Mouse (Mus musculus) stomach, embryonic 16.5 days (tissue): Measurements from ENCODE around the gene Cdk20. TPM values are rescaled to one million over a fixed set of nuclear protein-coding genes. Genes with fewer than 3 reads are reported as not detected.

ENCODE experiments used
- ATAC-seq: fragments of 200-750 bp; cut with Nextera tagmentation; 2 replicates; pipeline ENCODE4 v1.8.0; 2017; ENCODE audit warnings: moderate number of reproducible peaks, moderate TSS enrichment; ENCODE audit not compliant: insufficient read depth, low FRiP score
- H3K27ac ChIP-seq: fragments of 300-500 bp; sonication (generic); 2 replicates; pipeline ENCODE4 v1.5.1; 2014; ENCODE audit warnings: low read length
- H3K27me3 ChIP-seq: fragments of 300-500 bp; sonication (generic); 2 replicates; pipeline ENCODE4 v1.6.1; 2014; ENCODE audit warnings: low read length, control low read depth, mixed read lengths; ENCODE audit not compliant: control insufficient read depth, insufficient read depth
- H3K36me3 ChIP-seq: fragments of 300-500 bp; sonication (generic); 2 replicates; pipeline ENCODE4 v1.6.1; 2014; ENCODE audit warnings: low read length; ENCODE audit not compliant: control insufficient read depth, insufficient read depth
- H3K4me1 ChIP-seq: fragments of 300-500 bp; sonication (generic); 2 replicates; pipeline ENCODE4 v1.6.1; 2014; ENCODE audit warnings: low read length, control low read depth, mixed read lengths; ENCODE audit not compliant: control insufficient read depth, insufficient read depth
- H3K4me2 ChIP-seq: fragments of 300-500 bp; sonication (generic); 2 replicates; pipeline ENCODE4 v1.6.1; 2014; ENCODE audit warnings: low read depth, low read length, mixed read lengths
- H3K4me3 ChIP-seq: fragments of 300-500 bp; sonication (generic); replicated peaks from 2 replicates; pipeline ENCODE4 v1.5.1; 2014; ENCODE audit warnings: mild to moderate bottlenecking, low read length
- H3K9ac ChIP-seq: fragments of 300-500 bp; sonication (generic); 2 replicates; pipeline ENCODE4 v1.6.1; 2014; ENCODE audit warnings: low read length
- H3K9me3 ChIP-seq: fragments of 300-500 bp; sonication (generic); replicated peaks from 2 replicates; pipeline ENCODE4 v1.6.1; 2016; ENCODE audit warnings: low read length, control low read depth; ENCODE audit not compliant: control insufficient read depth
- WGBS: fragments of 180-500 bp; shearing (Covaris S2); extraction: QIAGEN DNeasy Blood & Tissue Kit; methylation state at CpG from one replicate; pipeline ENCODE4 v1.1.7; 2014; 5-methylcytosine and 5-hydroxymethylcytosine counted together
- polyA plus RNA-seq: library from polyadenylated mRNA; unstranded; fragments of >200 nt; fragmentation: Nextera tagmentation; extraction: Ambion mirVana; gene quantifications from 2 replicates; pipeline ENCODE4 v1.2.1, GENCODE M21; 2015

Gene Cdk20
- polyA plus RNA-seq, 1 experiment from 2014 or later, result 10.1 TPM

- H3K27ac ChIP-seq, result no peak overlapping the region
- H3K4me3 ChIP-seq, result no peak overlapping the region
- 84% methylated on average over 10 of the region's 10 CpGs for whole genome bisulfite sequencing
- H3K9ac ChIP-seq, result no peak overlapping the region
- H3K9me3 ChIP-seq, result no peaks in the 10 kb centered on the region
- H3K27me3 ChIP-seq, result no peaks in the 10 kb centered on the region
- no peak overlapping the region for H3K4me2 ChIP-seq
- H3K36me3 ChIP-seq, result no peaks in the 10 kb centered on the region
- no peak for ATAC-seq
- peaks cover 4% of the 10 kb centered on the region; the same call in 1 of the 2 replicates for H3K4me1 ChIP-seq
These were observed 29.6 kb upstream of the Cdk20 start for GRCm38 (mm10) chr13:64402504-64402949.

GRCm38 (mm10) chr13:64402951-64403460 is 29.1 kb upstream of the Cdk20 start:
- Histone ChIP-seq H3K4me3 (no peak overlapping the region), H3K4me1 (peaks cover 4% of the 10 kb centered on the region; the same call in 1 of the 2 replicates), H3K9ac (no peak overlapping the region), H3K9me3 (no peaks in the 10 kb centered on the region), H3K36me3 (no peaks in the 10 kb centered on the region), H3K27me3 (no peaks in the 10 kb centered on the region), H3K4me2 (no peak overlapping the region), H3K27ac (no peak overlapping the region)
- no peak for ATAC-seq
- WGBS, result 89% methylated on average over 8 of the region's 8 CpGs

- ATAC-seq, result no peak
- 59% methylated on average over 3 of the region's 3 CpGs for WGBS
- Histone ChIP-seq H3K9me3 (no peaks in the 10 kb centered on the region), H3K9ac (no peak overlapping the region), H3K36me3 (no peaks in the 10 kb centered on the region), H3K27ac (no peak overlapping the region), H3K4me3 (no peak overlapping the region), H3K27me3 (no peaks in the 10 kb centered on the region), H3K4me1 (peaks cover 4% of the 10 kb centered on the region; the same call in 1 of the 2 replicates), H3K4me2 (no peak overlapping the region)
These were observed 28.6 kb upstream of the Cdk20 start for GRCm38 (mm10) chr13:64403519-64403918.

GRCm38 (mm10) chr13:64405550-64405949 is 26.6 kb upstream of the Cdk20 start:
- Histone ChIP-seq H3K9me3 (no peaks in the 10 kb centered on the region), H3K27ac (no peak overlapping the region), H3K4me1 (peaks cover 4% of the 10 kb centered on the region; the same call in 1 of the 2 replicates), H3K4me3 (no peak overlapping the region), H3K36me3 (no peaks in the 10 kb centered on the region), H3K27me3 (no peaks in the 10 kb centered on the region), H3K9ac (no peak overlapping the region), H3K4me2 (no peak overlapping the region)
- no peak for ATAC-seq
- 66% methylated on average over 6 of the region's 6 CpGs for WGBS

GRCm38 (mm10) chr13:64407992-64408391 is 24.1 kb upstream of the Cdk20 start:
- H3K27me3 ChIP-seq, result no peaks in the 10 kb centered on the region
- WGBS, result 88% methylated on average over 5 of the region's 5 CpGs

GRCm38 (mm10) chr13:64410604-64411003 is 21.5 kb upstream of the Cdk20 start:
- H3K9me3 ChIP-seq, result no peaks in the 10 kb centered on the region
- no peaks in the 10 kb centered on the region for H3K4me1 ChIP-seq
- no peak overlapping the region for H3K4me3 ChIP-seq
- no peak overlapping the region for H3K9ac ChIP-seq
- H3K27ac ChIP-seq, result no peak overlapping the region
- H3K4me2 ChIP-seq, result no peak overlapping the region
- WGBS, result 61% methylated on average over 5 of the region's 5 CpGs
- H3K36me3 ChIP-seq, result no peaks in the 10 kb centered on the region
- ATAC-seq, result 0 out of 2 replicates have a peak, but pooled peaks have one; percentile 47
- H3K27me3 ChIP-seq, result no peaks in the 10 kb centered on the region

More at GRCm38 (mm10) chr13:64407992-64408391, 24.1 kb upstream of the Cdk20 start:
- H3K4me1 ChIP-seq, result no peaks in the 10 kb centered on the region
- no peak for ATAC-seq
- no peak overlapping the region for H3K9ac ChIP-seq
- H3K27ac ChIP-seq, result no peak overlapping the region
- no peak overlapping the region for H3K4me2 ChIP-seq
- H3K36me3 ChIP-seq, result no peaks in the 10 kb centered on the region
- no peaks in the 10 kb centered on the region for H3K9me3 ChIP-seq
- H3K4me3 ChIP-seq, result no peak overlapping the region

GRCm38 (mm10) chr13:64411282-64411681 is 20.8 kb upstream of the Cdk20 start:
- Histone ChIP-seq H3K9me3 (no peaks in the 10 kb centered on the region), H3K27me3 (no peaks in the 10 kb centered on the region), H3K4me3 (no peak overlapping the region), H3K9ac (no peak overlapping the region), H3K4me1 (no peaks in the 10 kb centered on the region), H3K36me3 (no peaks in the 10 kb centered on the region), H3K4me2 (no peak overlapping the region), H3K27ac (no peak overlapping the region)
- WGBS, result 73% methylated on average over 2 of the region's 2 CpGs
- ATAC-seq, result no peak

GRCm38 (mm10) chr13:64412752-64413257 is 19.3 kb upstream of the Cdk20 start:
- Histone ChIP-seq H3K4me1 (peaks cover 4% of the 10 kb centered on the region; the same call in 1 of the 2 replicates), H3K4me2 (no peak overlapping the region), H3K9ac (no peak overlapping the region), H3K36me3 (no peaks in the 10 kb centered on the region), H3K9me3 (no peaks in the 10 kb centered on the region), H3K4me3 (no peak overlapping the region), H3K27me3 (no peaks in the 10 kb centered on the region), H3K27ac (no peak overlapping the region)
- 72% methylated on average over 2 of the region's 2 CpGs for WGBS
- no peak for ATAC-seq

- Histone ChIP-seq H3K36me3 (no peaks in the 10 kb centered on the region), H3K4me1 (peaks cover 4% of the 10 kb centered on the region; the same call in 1 of the 2 replicates), H3K27me3 (no peaks in the 10 kb centered on the region), H3K4me2 (no peak overlapping the region), H3K9ac (no peak overlapping the region), H3K27ac (no peak overlapping the region), H3K4me3 (no peak overlapping the region), H3K9me3 (no peaks in the 10 kb centered on the region)
- no peak for ATAC-seq
- 90% methylated on average over 2 of the region's 2 CpGs for WGBS
These were observed 16.5 kb upstream of the Cdk20 start for GRCm38 (mm10) chr13:64415659-64416058.
